Comparison of ENCODE assay signal across 9 mouse cellular contexts in genomic region chr7:80072297-80072696, GRCm38 (mm10). TPM values are rescaled to one million over a fixed set of nuclear protein-coding genes. Genes with fewer than 3 reads are reported as not detected.
DNase-seq lines count a peak whose midpoint lies in the region; ATAC-seq and TF ChIP-seq lines count a peak whose summit lies in the region.
"Had no signal": no experiment of that assay in that cellular context is flagged by ENCODE, and none has a peak within 500 bp of the region (broad histone marks: within the 10 kb centered on the region; RNA-seq: fewer than 3 reads in every experiment).

No protein-coding gene starts in this region.

- peaks cover 100% of the 10 kb centered on the region for H3K4me1 ChIP-seq in midbrain, embryonic 10.5 days
- H3K4me1 ChIP-seq in midbrain, embryonic 11.5 days (ENCODE audit: control insufficient read depth, insufficient read depth, low read length): peaks cover 74% of the 10 kb centered on the region
- peaks cover 28% of the 10 kb centered on the region for H3K4me1 ChIP-seq in forebrain, postnatal 0 days (ENCODE audit: insufficient read depth)

- ATAC-seq in midbrain, embryonic 11.5 days (ENCODE audit: low FRiP score): no peak
- ATAC-seq in forebrain, postnatal 0 days: peak; percentile 75

- 47% methylated on average over 6 of the region's 6 CpGs for WGBS in midbrain, embryonic 10.5 days
- WGBS in midbrain, embryonic 11.5 days: 27% methylated on average over 6 of the region's 6 CpGs
- 21% methylated on average over 6 of the region's 6 CpGs for WGBS in forebrain, postnatal 0 days

- H3K27me3 ChIP-seq in midbrain, embryonic 10.5 days (ENCODE audit: low read depth, poor library complexity, severe bottlenecking): no peaks in the 10 kb centered on the region
- H3K27me3 ChIP-seq in midbrain, embryonic 11.5 days (ENCODE audit: control insufficient read depth, insufficient read depth, low read length): no peaks in the 10 kb centered on the region
- no peaks in the 10 kb centered on the region for H3K27me3 ChIP-seq in forebrain, postnatal 0 days (ENCODE audit: insufficient read depth, low read length)

- H3K27ac ChIP-seq in midbrain, embryonic 10.5 days (replicated peaks): peak overlapping the region; percentile 79
- no peak overlapping the region for H3K27ac ChIP-seq in midbrain, embryonic 11.5 days (ENCODE audit: low read depth, low read length)
- peak overlapping the region; percentile 52; the same call in 1 of the 2 replicates for H3K27ac ChIP-seq in forebrain, postnatal 0 days (ENCODE audit: low read depth, low read length)
- H3K27ac ChIP-seq: heart, adult 2 months had no signal

- intact Hi-C loops in left cerebral cortex, postnatal 14 days (cut with DNase I): no loop called here

- peaks cover 15% of the 10 kb centered on the region for H3K36me3 ChIP-seq in midbrain, embryonic 10.5 days
- no peaks in the 10 kb centered on the region for H3K36me3 ChIP-seq in midbrain, embryonic 11.5 days (ENCODE audit: control insufficient read depth, insufficient read depth, low read length)
- H3K36me3 ChIP-seq in forebrain, postnatal 0 days (ENCODE audit: insufficient read depth): no peaks in the 10 kb centered on the region

- no peak overlapping the region for H3K9ac ChIP-seq in midbrain, embryonic 11.5 days (ENCODE audit: low read length)
- peak overlapping the region; percentile 1; the same call in 1 of the 2 replicates for H3K9ac ChIP-seq in forebrain, postnatal 0 days

- H3K4me2 ChIP-seq in midbrain, embryonic 11.5 days: no peak overlapping the region
- H3K4me2 ChIP-seq in forebrain, postnatal 0 days (ENCODE audit: low read depth): peak overlapping the region; percentile 15; the same call in 1 of the 2 replicates

- no peak overlapping the region for H3K4me3 ChIP-seq in midbrain, embryonic 10.5 days
- no peak overlapping the region for H3K4me3 ChIP-seq in midbrain, embryonic 11.5 days (ENCODE audit: low read depth, low read length)
- no peak overlapping the region for H3K4me3 ChIP-seq in forebrain, postnatal 0 days (ENCODE audit: low read depth, low read length)
- H3K4me3 ChIP-seq: heart, adult 2 months had no signal

- DNase-seq in midbrain, embryonic 10.5 days (ENCODE audit: low spot score): peak; percentile 13
- no peak for DNase-seq in midbrain, embryonic 11.5 days (ENCODE audit: low spot score, missing footprints)
- peak; percentile 68 for DNase-seq in forebrain, postnatal 0 days
- DNase-seq in left cerebral cortex, postnatal 14 days (ENCODE audit: low spot score in 2 of 2): peak; percentile 64 to 71
- peak; percentile 47 to 68 for DNase-seq in right cerebral cortex, postnatal 36 days (ENCODE audit: low spot score in 2 of 2)
- DNase-seq in lung, postnatal 36 days: no peak
- no peak for DNase-seq in adrenal gland, adult (ENCODE audit: inconsistent age in 2 of 2, low spot score in 1 of 2)
- no peak for DNase-seq in ovary, postnatal 36 days (ENCODE audit: low spot score)
- DNase-seq: heart, adult 2 months had no signal

- no peak for TF ChIP-seq CTCF in forebrain, postnatal 0 days (IDR thresholded peaks at IDR 0.05; ENCODE audit: low read depth)

- H3K9me3 ChIP-seq in midbrain, embryonic 10.5 days (replicated peaks): no peaks in the 10 kb centered on the region
- no peaks in the 10 kb centered on the region for H3K9me3 ChIP-seq in midbrain, embryonic 11.5 days (ENCODE audit: control insufficient read depth, low read length)
- H3K9me3 ChIP-seq in forebrain, postnatal 0 days (ENCODE audit: low read length): no peaks in the 10 kb centered on the region

RNA-seq across cellular contexts. Expression of gene Idh2, which starts 42.9 kb away (rescaled TPM):
- polyA plus RNA-seq in midbrain, embryonic 10.5 days (2016; fragmentation: Nextera tagmentation; extraction: Ambion mirVana): 428 and 429 TPM in 2 replicates
- 349 and 357 TPM in 2 replicates for polyA plus RNA-seq in midbrain, embryonic 11.5 days (2014; fragmentation: Nextera tagmentation; extraction: Ambion mirVana)
- total RNA-seq in forebrain, postnatal 0 days (2014; rRNA removed): 143 and 145 TPM in 2 replicates
- 110 and 128 TPM in 2 replicates for polyA plus RNA-seq in forebrain, postnatal 0 days (2015; fragmentation: Nextera tagmentation; extraction: Ambion mirVana)
- total RNA-seq in left cerebral cortex, postnatal 14 days (2021): 10 to 100 TPM; 48.1 to 50.3 TPM

RNA-seq across cellular contexts. Expression of gene Zfp710, which starts 47.7 kb away (rescaled TPM):
- 32.7 and 34.2 TPM in 2 replicates for polyA plus RNA-seq in midbrain, embryonic 10.5 days (2016; fragmentation: Nextera tagmentation; extraction: Ambion mirVana)
- 25.6 and 31.3 TPM in 2 replicates for polyA plus RNA-seq in midbrain, embryonic 11.5 days (2014; fragmentation: Nextera tagmentation; extraction: Ambion mirVana)
- total RNA-seq in forebrain, postnatal 0 days (2014; rRNA removed): 22.5 and 30.6 TPM in 2 replicates
- polyA plus RNA-seq in forebrain, postnatal 0 days (2015; fragmentation: Nextera tagmentation; extraction: Ambion mirVana): 9.6 and 12.3 TPM in 2 replicates
- 10 to 100 TPM; 15.7 to 16.0 TPM for total RNA-seq in left cerebral cortex, postnatal 14 days (2021)

Comparison
In these comparisons a context has a peak if more than half of its experiments do, and no peak if none do; other contexts are left out.
1. DNase-seq: peak in midbrain, embryonic 10.5 days (single experiment), forebrain, postnatal 0 days (single experiment), left cerebral cortex, postnatal 14 days (2 of 2) and right cerebral cortex, postnatal 36 days (2 of 2); none in midbrain, embryonic 11.5 days (single experiment), lung, postnatal 36 days (single experiment), adrenal gland, adult (0 of 2) and ovary, postnatal 36 days (single experiment).